Mouse (Mus musculus) heart, adult 2 months (tissue): Measurements from ENCODE around the gene Tbx1.

ENCODE experiments used
- EP300 ChIP-seq: fragments of 200-500 bp; IDR thresholded peaks from 2 replicates; pipeline ENCODE4 v1.6.1; 2011; ENCODE audit warnings: low read depth, low read length, control low read depth; ENCODE audit not compliant: insufficient read depth
- POLR2A ChIP-seq: fragments of 200-500 bp; IDR thresholded peaks from 2 replicates; pipeline ENCODE4 v1.6.1; 2011; ENCODE audit warnings: mild to moderate bottlenecking, low read depth, low read length, control low read depth; ENCODE audit not compliant: insufficient read depth

GRCm38 (mm10) chr16:18622019-18622418, 31.5 kb upstream of the Tbx1 start, which contains the start of gene Gp1bb:
- no peak for TF ChIP-seq POLR2A
- TF ChIP-seq EP300: no peak
